Mouse (Mus musculus): Measurements from ENCODE around the gene Tmpo. TPM values are rescaled to one million over a fixed set of nuclear protein-coding genes. Genes with fewer than 3 reads are reported as not detected.

Gene Tmpo
- polyA plus RNA-seq (2012; rRNA removed) (79.8 and 111 TPM in 2 replicates), polyA plus RNA-seq (2014; fragmentation: Nextera tagmentation; extraction: Ambion mirVana) (116 and 130 TPM in 2 replicates)

DNA sequence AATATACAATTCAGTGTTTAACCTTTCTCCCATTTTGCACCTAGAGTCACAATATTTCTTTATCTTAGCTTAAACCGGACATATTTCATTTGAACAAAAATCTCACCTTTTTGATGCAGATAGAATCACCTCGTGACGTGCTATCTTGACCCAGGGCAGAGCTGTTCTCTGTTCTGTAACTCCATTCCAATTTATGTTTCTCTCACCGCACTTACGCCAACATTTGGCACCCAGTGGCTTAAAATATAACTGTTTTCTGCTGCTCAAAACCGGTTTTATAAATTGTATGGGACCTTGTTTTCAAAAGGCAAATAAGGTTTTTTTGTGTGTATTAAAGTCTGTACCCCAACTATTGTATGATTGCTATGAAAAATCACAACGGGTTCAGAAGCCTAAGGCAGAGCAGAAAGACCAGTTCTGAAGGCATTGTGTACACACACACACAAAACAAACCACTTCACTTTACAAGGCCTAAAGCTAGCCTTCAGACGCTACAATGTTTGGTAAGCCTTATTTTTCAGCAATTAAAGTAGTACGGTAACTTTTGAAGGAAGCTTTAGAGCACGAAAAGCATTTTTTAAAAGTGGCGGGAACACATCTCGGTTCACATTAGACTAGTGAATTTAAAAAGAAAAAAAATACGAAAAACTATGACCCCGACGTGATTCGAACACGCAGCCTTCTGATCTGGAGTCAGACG is at the start of gene Tmpo:
Gene Tmpo, minus strand, starts transcription at position 555 of the 700 bp plus-strand sequence.
- H3K4me1 ChIP-seq (replicated peaks; ENCODE audit: control insufficient read depth in 2 of 2, insufficient read depth in 2 of 2, low read length in 1 of 2), result peaks cover 13 to 25% of the 10 kb centered on the region in 2 experiments
- peak within 1 kb of the TSS; percentile 87 for H3K9ac ChIP-seq (replicated peaks)
- H3K9me3 ChIP-seq (ENCODE audit: control insufficient read depth, low read length), result no peaks in the 10 kb centered on the region
- H3K36me3 ChIP-seq (replicated peaks; ENCODE audit: control insufficient read depth, insufficient read depth, low read depth), result no peaks in the 10 kb centered on the region
- no peaks in the 10 kb centered on the region for H3K27me3 ChIP-seq (ENCODE audit: control insufficient read depth, insufficient read depth, low read length)
- TF ChIP-seq CTCF (IDR thresholded peaks at IDR 0.05; ENCODE audit: low read depth) (no peak), EP300 (IDR thresholded peaks at IDR 0.05; ENCODE audit: low read depth) (no peak)
- H3K27ac ChIP-seq, result peak within 1 kb of the TSS; percentile 94
- H3K4me2 ChIP-seq (ENCODE audit: low read depth), result peak within 1 kb of the TSS; percentile 86
- 9% methylated on average over 18 of the region's 18 CpGs for WGBS (ENCODE audit: insufficient replicate concordance)
- DNase-seq (ENCODE audit: low read depth in 3 of 3, low spot score in 3 of 3) (no peak), ATAC-seq (ENCODE audit: insufficient read depth) (peak; percentile 2)
- H3K4me3 ChIP-seq (ENCODE audit: insufficient read depth in 1 of 2, low read depth in 2 of 2, low read length in 2 of 2), result peak within 1 kb of the TSS; percentile 60 to 82

DNA sequence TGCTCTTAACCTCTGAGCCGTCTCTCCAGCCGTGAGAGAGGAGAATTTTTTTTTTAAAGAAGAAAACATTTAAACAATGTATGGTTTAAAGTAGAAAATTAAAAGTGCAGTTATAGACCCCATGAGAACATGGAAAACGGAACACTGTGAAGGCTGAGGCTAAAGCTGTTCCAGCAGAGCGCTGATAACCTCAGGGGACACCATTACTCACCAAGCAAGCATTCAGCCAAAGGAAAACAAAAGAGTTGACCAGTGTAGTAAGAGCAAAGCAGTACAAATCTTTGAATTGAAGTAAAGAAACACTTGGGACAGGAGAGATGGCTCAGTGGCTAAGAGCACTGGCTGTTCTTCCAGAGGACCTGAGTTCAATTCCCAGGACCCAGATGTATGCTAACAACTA is 49.3 kb upstream of the Tmpo start:
- no peaks in the 10 kb centered on the region for H3K27me3 ChIP-seq (ENCODE audit: control insufficient read depth, insufficient read depth, low read length)
- no peaks in the 10 kb centered on the region for H3K9me3 ChIP-seq (ENCODE audit: control insufficient read depth, low read length)
- DNase-seq (ENCODE audit: low read depth in 3 of 3, low spot score in 3 of 3), result no peak
- H3K27ac ChIP-seq, result no peak overlapping the region
- H3K9ac ChIP-seq (replicated peaks), result no peak overlapping the region
- WGBS (ENCODE audit: insufficient replicate concordance), result 42% methylated on average over 4 of the region's 4 CpGs
- ATAC-seq (ENCODE audit: insufficient read depth), result no peak
- no peak overlapping the region for H3K4me3 ChIP-seq (ENCODE audit: insufficient read depth in 1 of 2, low read depth in 2 of 2, low read length in 2 of 2)
- H3K4me2 ChIP-seq (ENCODE audit: low read depth), result no peak overlapping the region
- no peak for TF ChIP-seq EP300 (IDR thresholded peaks at IDR 0.05; ENCODE audit: low read depth)
- no peak for TF ChIP-seq CTCF (IDR thresholded peaks at IDR 0.05; ENCODE audit: low read depth)
- no peaks in the 10 kb centered on the region for H3K36me3 ChIP-seq (replicated peaks; ENCODE audit: control insufficient read depth, insufficient read depth, low read depth)
- no peaks in the 10 kb centered on the region for H3K4me1 ChIP-seq (replicated peaks; ENCODE audit: control insufficient read depth in 2 of 2, insufficient read depth in 2 of 2, low read length in 1 of 2)

DNA sequence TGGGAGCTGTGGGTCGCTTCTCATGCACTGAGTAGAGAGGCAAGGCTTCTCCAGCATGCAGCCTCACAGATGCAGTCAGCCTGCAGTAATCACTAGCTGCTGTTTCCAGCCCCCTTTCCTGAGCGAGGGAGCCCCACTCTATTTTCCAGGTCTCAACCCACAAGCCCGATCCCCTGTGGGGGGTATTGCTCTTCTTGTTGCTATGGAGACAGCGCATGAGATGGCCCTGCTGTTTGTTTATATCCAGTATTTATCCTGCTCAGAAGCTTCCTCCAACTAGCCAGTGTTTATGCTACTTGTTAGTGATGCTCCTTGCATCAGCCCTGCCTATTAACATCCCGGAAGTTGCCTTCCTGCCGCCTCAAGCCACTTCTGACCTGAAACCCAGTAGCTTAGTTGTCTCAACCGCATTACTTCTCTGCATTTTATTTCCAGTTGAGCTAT is 48.4 kb upstream of the Tmpo start:
- H3K27ac ChIP-seq, result no peak overlapping the region
- TF ChIP-seq CTCF (IDR thresholded peaks at IDR 0.05; ENCODE audit: low read depth) (no peak), EP300 (IDR thresholded peaks at IDR 0.05; ENCODE audit: low read depth) (no peak)
- no peak overlapping the region for H3K4me2 ChIP-seq (ENCODE audit: low read depth)
- H3K4me3 ChIP-seq (ENCODE audit: insufficient read depth in 1 of 2, low read depth in 2 of 2, low read length in 2 of 2), result no peak overlapping the region
- no peaks in the 10 kb centered on the region for H3K9me3 ChIP-seq (ENCODE audit: control insufficient read depth, low read length)
- DNase-seq (ENCODE audit: low read depth in 3 of 3, low spot score in 3 of 3) (no peak), ATAC-seq (ENCODE audit: insufficient read depth) (no peak)
- H3K9ac ChIP-seq (replicated peaks), result no peak overlapping the region
- H3K4me1 ChIP-seq (replicated peaks; ENCODE audit: control insufficient read depth in 2 of 2, insufficient read depth in 2 of 2, low read length in 1 of 2), result no peaks in the 10 kb centered on the region
- H3K36me3 ChIP-seq (replicated peaks; ENCODE audit: control insufficient read depth, insufficient read depth, low read depth), result no peaks in the 10 kb centered on the region
- WGBS (ENCODE audit: insufficient replicate concordance), result 24% methylated on average over 7 of the region's 7 CpGs
- no peaks in the 10 kb centered on the region for H3K27me3 ChIP-seq (ENCODE audit: control insufficient read depth, insufficient read depth, low read length)

DNA sequence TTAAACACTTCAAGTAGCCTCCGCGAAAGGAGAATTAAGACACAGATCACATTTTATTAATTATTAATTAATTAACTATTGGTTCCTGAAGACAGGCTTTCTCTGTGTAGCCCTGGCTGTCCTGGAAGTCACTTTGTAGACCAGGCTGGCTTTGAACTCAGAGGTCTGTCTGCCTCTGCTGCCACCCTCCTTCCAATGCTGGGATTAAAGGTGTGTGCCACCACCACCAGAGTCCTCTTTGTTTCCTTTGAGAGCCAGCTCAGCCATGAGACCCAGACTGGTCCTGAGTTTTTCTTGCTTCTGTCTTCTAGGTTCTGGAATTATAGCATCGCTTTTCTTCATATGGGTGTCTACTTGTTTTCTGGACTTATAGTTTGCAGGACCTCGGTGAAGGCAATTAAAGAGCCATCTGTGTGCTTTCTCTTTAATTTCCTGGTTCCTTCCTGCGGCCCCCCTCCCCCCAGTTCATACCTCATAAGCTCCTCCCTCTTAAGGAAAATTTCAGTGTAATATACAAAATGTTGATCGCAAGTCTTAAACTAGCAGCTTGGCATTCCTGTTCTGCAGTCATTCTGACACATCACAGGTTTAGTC is 47.9 kb upstream of the Tmpo start:
- ATAC-seq (ENCODE audit: insufficient read depth), result no peak
- no peak for DNase-seq (ENCODE audit: low read depth in 3 of 3, low spot score in 3 of 3)
- no peak overlapping the region for H3K9ac ChIP-seq (replicated peaks)
- no peak overlapping the region for H3K27ac ChIP-seq
- H3K9me3 ChIP-seq (ENCODE audit: control insufficient read depth, low read length), result no peaks in the 10 kb centered on the region
- no peaks in the 10 kb centered on the region for H3K36me3 ChIP-seq (replicated peaks; ENCODE audit: control insufficient read depth, insufficient read depth, low read depth)
- H3K4me3 ChIP-seq (ENCODE audit: insufficient read depth in 1 of 2, low read depth in 2 of 2, low read length in 2 of 2), result no peak overlapping the region
- no peak overlapping the region for H3K4me2 ChIP-seq (ENCODE audit: low read depth)
- H3K27me3 ChIP-seq (ENCODE audit: control insufficient read depth, insufficient read depth, low read length), result no peaks in the 10 kb centered on the region
- no peaks in the 10 kb centered on the region for H3K4me1 ChIP-seq (replicated peaks; ENCODE audit: control insufficient read depth in 2 of 2, insufficient read depth in 2 of 2, low read length in 1 of 2)
- TF ChIP-seq CTCF (IDR thresholded peaks at IDR 0.05; ENCODE audit: low read depth) (no peak), EP300 (IDR thresholded peaks at IDR 0.05; ENCODE audit: low read depth) (no peak)
- WGBS (ENCODE audit: insufficient replicate concordance), result 56% methylated on average over 6 of the region's 6 CpGs

DNA sequence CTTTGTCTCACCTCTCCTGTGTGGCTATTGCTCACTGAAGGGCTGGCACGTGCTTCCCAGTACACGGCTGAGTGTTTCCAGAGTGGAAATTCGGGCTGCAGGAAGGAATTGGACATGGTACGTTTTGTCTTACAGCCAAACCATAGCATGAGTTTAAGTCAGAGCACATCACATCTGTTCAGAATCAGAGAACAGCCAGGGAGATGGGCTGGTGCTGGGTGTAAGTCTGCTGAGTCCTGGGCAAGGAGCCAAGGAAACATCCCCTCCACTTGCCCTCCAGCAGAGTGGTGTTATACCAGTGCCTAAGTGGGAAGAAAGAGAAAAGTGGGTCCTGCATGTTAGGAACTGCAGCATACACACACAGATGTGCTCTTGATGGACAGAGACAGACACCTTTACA is 45.9 kb upstream of the Tmpo start:
- DNase-seq (ENCODE audit: low read depth in 3 of 3, low spot score in 3 of 3) (no peak), ATAC-seq (ENCODE audit: insufficient read depth) (no peak)
- no peak overlapping the region for H3K9ac ChIP-seq (replicated peaks)
- TF ChIP-seq CTCF (IDR thresholded peaks at IDR 0.05; ENCODE audit: low read depth), result no peak
- TF ChIP-seq EP300 (IDR thresholded peaks at IDR 0.05; ENCODE audit: low read depth), result no peak
- no peaks in the 10 kb centered on the region for H3K4me1 ChIP-seq (replicated peaks; ENCODE audit: control insufficient read depth in 2 of 2, insufficient read depth in 2 of 2, low read length in 1 of 2)
- H3K4me2 ChIP-seq (ENCODE audit: low read depth), result no peak overlapping the region
- no peaks in the 10 kb centered on the region for H3K36me3 ChIP-seq (replicated peaks; ENCODE audit: control insufficient read depth, insufficient read depth, low read depth)
- no peaks in the 10 kb centered on the region for H3K27me3 ChIP-seq (ENCODE audit: control insufficient read depth, insufficient read depth, low read length)
- H3K27ac ChIP-seq, result no peak overlapping the region
- H3K4me3 ChIP-seq (ENCODE audit: insufficient read depth in 1 of 2, low read depth in 2 of 2, low read length in 2 of 2), result no peak overlapping the region
- WGBS (ENCODE audit: insufficient replicate concordance), result 54% methylated on average over 4 of the region's 4 CpGs
- no peaks in the 10 kb centered on the region for H3K9me3 ChIP-seq (ENCODE audit: control insufficient read depth, low read length)
